Mouse (Mus musculus): ENCODE measurements around the gene Nfe2l3. TPM values are rescaled to one million over a fixed set of nuclear protein-coding genes. Genes with fewer than 3 reads are reported as not detected.

Gene Nfe2l3
- polyA plus RNA-seq, 1 experiment from 2014 or later: 10.8 TPM

DNA sequence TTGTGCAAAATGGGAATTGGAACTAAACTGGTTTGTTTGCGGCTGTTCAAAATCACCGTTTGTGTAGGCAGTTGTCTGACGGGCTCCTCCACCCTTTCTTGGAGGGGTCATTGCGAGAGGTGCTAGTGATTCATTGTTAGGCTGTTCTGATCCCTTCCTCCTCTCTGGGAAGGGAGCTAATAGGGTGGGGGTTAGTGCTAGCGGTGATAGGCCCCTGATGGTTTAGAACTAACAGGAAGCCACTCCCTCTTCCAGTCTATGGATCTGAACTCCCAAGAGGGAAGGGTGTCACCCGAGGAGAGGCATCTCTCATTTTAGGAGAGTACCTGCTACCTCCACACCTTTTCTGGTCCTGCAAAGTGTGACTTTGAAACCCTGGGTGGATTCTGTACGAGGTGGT, 1.8 kb downstream of the Nfe2l3 start:
- DNase-seq (ENCODE audit: low spot score): no peak
- ATAC-seq: no peak

DNA sequence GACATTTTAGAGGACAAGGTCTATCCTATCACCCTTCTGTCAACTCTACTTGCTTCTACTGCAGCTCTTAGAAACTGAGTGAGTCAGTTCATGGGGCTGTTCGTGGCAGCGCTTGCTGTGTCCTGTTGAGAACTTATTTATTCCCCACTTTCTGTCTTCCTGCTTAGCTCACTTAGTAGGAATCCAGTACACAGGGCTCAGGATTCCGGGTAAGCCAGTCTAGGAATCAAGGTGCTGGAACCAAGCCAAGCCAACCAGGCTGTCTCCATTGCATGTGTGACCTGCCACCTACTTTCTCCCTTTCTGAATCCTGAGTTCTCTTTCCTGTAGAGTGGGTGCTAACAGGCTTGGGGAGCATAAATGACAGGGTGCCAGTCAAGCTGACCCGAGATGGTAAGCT, 5.2 kb downstream of the Nfe2l3 start:
- Histone ChIP-seq H3K4me1 (ENCODE audit: control insufficient read depth, insufficient read depth, low read length) (no peaks in the 10 kb centered on the region), H3K4me2 (ENCODE audit: low read length) (no peak overlapping the region), H3K36me3 (ENCODE audit: control insufficient read depth, insufficient read depth, low read length) (no peaks in the 10 kb centered on the region), H3K9ac (ENCODE audit: low read length) (no peak overlapping the region), H3K4me3 (ENCODE audit: low read depth, low read length) (no peak overlapping the region), H3K27me3 (replicated peaks; ENCODE audit: control insufficient read depth, insufficient read depth, low read length) (peaks cover 18% of the 10 kb centered on the region; the same call in 1 of the 2 replicates), H3K27ac (ENCODE audit: low read depth, low read length) (no peak overlapping the region), H3K9me3 (replicated peaks; ENCODE audit: control insufficient read depth, low read length) (no peaks in the 10 kb centered on the region)
- DNase-seq (ENCODE audit: low spot score) (no peak), ATAC-seq (no peak)
- 71% methylated on average over 4 of the region's 4 CpGs for WGBS

More for the DNA sequence above, 1.8 kb downstream of the Nfe2l3 start:
- H3K9ac ChIP-seq (ENCODE audit: low read length): no peak overlapping the region
- 38% methylated on average over 7 of the region's 7 CpGs for WGBS
- peaks cover 20% of the 10 kb centered on the region; the same call in 1 of the 2 replicates for H3K27me3 ChIP-seq (replicated peaks; ENCODE audit: control insufficient read depth, insufficient read depth, low read length)
- no peak overlapping the region; the same call in 1 of the 2 replicates for H3K4me3 ChIP-seq (ENCODE audit: low read depth, low read length)
- no peaks in the 10 kb centered on the region for H3K9me3 ChIP-seq (replicated peaks; ENCODE audit: control insufficient read depth, low read length)
- H3K27ac ChIP-seq (ENCODE audit: low read depth, low read length): no peak overlapping the region
- no peaks in the 10 kb centered on the region for H3K36me3 ChIP-seq (ENCODE audit: control insufficient read depth, insufficient read depth, low read length)
- peak overlapping the region; percentile 93; the same call in 1 of the 2 replicates for H3K4me2 ChIP-seq (ENCODE audit: low read length)
- no peaks in the 10 kb centered on the region; the same call in 1 of the 2 replicates for H3K4me1 ChIP-seq (ENCODE audit: control insufficient read depth, insufficient read depth, low read length)

DNA sequence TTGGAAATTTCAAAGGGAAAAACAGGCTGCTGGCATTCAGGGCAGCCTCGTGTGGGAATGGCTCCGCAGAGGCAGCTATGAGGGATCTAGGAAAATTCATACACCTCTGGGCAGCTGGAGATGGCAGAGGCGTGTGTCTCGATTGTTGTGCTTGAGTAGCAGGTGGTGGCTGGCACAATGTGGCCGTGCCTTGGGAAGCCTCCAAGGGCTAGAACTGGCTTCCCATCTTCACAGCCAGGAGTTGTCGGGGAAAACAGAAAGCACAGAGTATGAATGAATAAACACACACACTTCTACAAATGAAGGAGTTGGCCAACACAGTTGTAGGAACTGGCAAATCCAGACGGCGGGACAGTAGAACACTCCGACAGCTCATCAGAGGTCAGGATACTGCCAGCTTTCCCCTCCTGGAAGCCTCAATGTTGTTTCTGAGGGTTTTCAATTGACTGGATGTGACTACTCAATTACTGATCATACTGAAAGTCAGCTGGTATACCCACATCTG, 6.4 kb downstream of the Nfe2l3 start:
- no peak for ATAC-seq
- 85% methylated on average over 9 of the region's 9 CpGs for WGBS

DNA sequence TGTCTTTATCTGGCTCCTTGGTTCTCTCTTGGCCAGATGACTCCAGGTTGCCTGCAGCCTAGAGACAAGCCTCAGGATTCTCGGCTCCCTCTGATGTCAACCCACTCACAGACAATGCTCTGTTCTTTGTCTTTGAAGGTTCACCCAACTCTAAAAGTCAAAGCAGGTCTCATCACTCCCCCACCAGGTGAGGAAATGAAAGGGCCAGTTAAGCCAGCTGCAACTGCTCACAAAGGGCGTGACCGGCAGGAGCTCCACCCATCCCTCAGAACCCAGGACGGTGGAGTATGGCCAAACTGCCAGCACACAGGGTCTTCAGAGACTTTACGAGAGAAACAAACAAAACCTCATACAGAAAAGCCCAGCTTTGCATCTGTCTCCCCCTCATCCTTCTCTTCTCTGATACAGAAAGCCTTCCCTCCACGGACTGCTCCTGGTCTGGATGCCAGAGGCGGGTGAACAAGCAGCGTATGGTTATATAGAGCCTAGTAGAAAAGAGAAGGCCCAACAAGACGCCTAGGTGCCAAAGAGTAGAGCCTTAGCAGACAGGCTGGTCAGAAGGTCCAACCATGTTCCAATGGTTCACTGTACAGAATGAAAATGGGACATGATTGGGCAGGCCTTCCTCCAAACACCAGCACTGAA, 9.8 kb downstream of the Nfe2l3 start:
- Histone ChIP-seq H3K9me3 (replicated peaks; ENCODE audit: control insufficient read depth, low read length) (no peaks in the 10 kb centered on the region), H3K4me3 (ENCODE audit: low read depth, low read length) (no peak overlapping the region), H3K27me3 (replicated peaks; ENCODE audit: control insufficient read depth, insufficient read depth, low read length) (no peaks in the 10 kb centered on the region), H3K4me2 (ENCODE audit: low read length) (no peak overlapping the region), H3K4me1 (ENCODE audit: control insufficient read depth, insufficient read depth, low read length) (no peaks in the 10 kb centered on the region), H3K27ac (ENCODE audit: low read depth, low read length) (no peak overlapping the region), H3K9ac (ENCODE audit: low read length) (no peak overlapping the region), H3K36me3 (ENCODE audit: control insufficient read depth, insufficient read depth, low read length) (no peaks in the 10 kb centered on the region)
- 66% methylated on average over 9 of the region's 9 CpGs for WGBS
- ATAC-seq: no peak
- no peak for DNase-seq (ENCODE audit: low spot score)

More for the DNA sequence above, 6.4 kb downstream of the Nfe2l3 start:
- DNase-seq (ENCODE audit: low spot score): no peak
- Histone ChIP-seq H3K4me3 (ENCODE audit: low read depth, low read length) (no peak overlapping the region), H3K9ac (ENCODE audit: low read length) (no peak overlapping the region), H3K4me1 (ENCODE audit: control insufficient read depth, insufficient read depth, low read length) (no peaks in the 10 kb centered on the region), H3K9me3 (replicated peaks; ENCODE audit: control insufficient read depth, low read length) (no peaks in the 10 kb centered on the region), H3K36me3 (ENCODE audit: control insufficient read depth, insufficient read depth, low read length) (no peaks in the 10 kb centered on the region), H3K27me3 (replicated peaks; ENCODE audit: control insufficient read depth, insufficient read depth, low read length) (0 out of 2 replicates have a peak, but pooled peaks cover 9% of the 10 kb centered on the region), H3K27ac (ENCODE audit: low read depth, low read length) (no peak overlapping the region), H3K4me2 (ENCODE audit: low read length) (no peak overlapping the region)

DNA sequence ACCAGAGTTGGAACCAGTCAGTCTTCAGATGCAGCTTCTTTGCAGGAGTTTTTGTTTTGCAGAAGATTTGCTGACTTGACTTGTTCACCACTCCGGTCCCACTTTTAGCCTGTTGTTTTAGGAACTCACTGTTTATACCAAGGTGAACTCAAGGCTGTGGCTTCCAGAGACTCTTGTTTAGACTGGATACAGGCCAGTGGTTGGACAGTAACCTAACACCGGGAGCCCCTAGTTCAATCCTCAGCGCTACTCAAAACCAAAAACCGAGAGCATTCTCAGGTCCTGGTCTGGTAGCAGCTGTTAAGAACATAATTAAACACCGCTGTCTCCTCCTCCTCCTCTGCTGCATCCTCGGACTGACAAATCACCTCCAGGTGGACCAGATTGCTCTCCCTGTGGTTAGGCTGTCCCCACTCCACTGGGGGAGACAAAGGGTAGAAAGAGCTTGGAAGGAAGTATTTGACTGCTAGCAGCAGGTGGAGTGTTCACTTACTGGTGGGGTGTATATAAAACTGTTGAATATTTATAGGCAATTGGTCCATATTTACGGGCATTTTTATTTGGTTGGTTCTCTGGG, 20.5 kb downstream of the Nfe2l3 start:
- Histone ChIP-seq H3K9ac (ENCODE audit: low read length) (no peak overlapping the region), H3K36me3 (ENCODE audit: control insufficient read depth, insufficient read depth, low read length) (peaks cover 13% of the 10 kb centered on the region), H3K4me2 (ENCODE audit: low read length) (no peak overlapping the region), H3K4me1 (ENCODE audit: control insufficient read depth, insufficient read depth, low read length) (no peaks in the 10 kb centered on the region), H3K27me3 (replicated peaks; ENCODE audit: control insufficient read depth, insufficient read depth, low read length) (no peaks in the 10 kb centered on the region), H3K9me3 (replicated peaks; ENCODE audit: control insufficient read depth, low read length) (no peaks in the 10 kb centered on the region), H3K27ac (ENCODE audit: low read depth, low read length) (no peak overlapping the region), H3K4me3 (ENCODE audit: low read depth, low read length) (no peak overlapping the region)
- no peak for ATAC-seq
- WGBS: 73% methylated on average over 7 of the region's 7 CpGs
- DNase-seq (ENCODE audit: low spot score): no peak

DNA sequence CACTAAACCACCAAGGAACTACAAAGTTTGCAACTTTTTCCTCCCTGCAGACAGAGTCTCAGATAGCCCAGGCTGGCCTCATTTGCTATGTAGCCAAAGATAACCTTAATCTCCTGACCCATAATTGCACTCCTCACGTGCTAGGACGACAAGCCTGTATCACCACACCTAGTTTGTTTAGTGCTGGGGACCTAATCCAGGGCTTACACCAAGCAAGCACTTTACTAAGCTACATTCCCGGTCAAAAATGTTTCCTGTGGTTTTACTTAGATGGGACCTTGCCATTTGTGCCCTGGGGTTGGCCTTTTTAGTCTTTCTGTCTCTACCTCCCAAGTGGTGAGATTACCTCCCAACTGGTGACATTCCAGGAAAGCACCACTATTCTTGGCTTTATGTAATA, 22.5 kb downstream of the Nfe2l3 start:
- no peaks in the 10 kb centered on the region for H3K27me3 ChIP-seq (replicated peaks; ENCODE audit: control insufficient read depth, insufficient read depth, low read length)
- 70% methylated on average over 3 of the region's 3 CpGs for WGBS
- no peak for DNase-seq (ENCODE audit: low spot score)
- no peak for ATAC-seq
- H3K27ac ChIP-seq (ENCODE audit: low read depth, low read length): no peak overlapping the region
- H3K4me1 ChIP-seq (ENCODE audit: control insufficient read depth, insufficient read depth, low read length): no peaks in the 10 kb centered on the region
- H3K36me3 ChIP-seq (ENCODE audit: control insufficient read depth, insufficient read depth, low read length): peaks cover 29% of the 10 kb centered on the region
- H3K4me2 ChIP-seq (ENCODE audit: low read length): no peak overlapping the region
- H3K9ac ChIP-seq (ENCODE audit: low read length): no peak overlapping the region
- H3K9me3 ChIP-seq (replicated peaks; ENCODE audit: control insufficient read depth, low read length): no peaks in the 10 kb centered on the region
- H3K4me3 ChIP-seq (ENCODE audit: low read depth, low read length): no peak overlapping the region

DNA sequence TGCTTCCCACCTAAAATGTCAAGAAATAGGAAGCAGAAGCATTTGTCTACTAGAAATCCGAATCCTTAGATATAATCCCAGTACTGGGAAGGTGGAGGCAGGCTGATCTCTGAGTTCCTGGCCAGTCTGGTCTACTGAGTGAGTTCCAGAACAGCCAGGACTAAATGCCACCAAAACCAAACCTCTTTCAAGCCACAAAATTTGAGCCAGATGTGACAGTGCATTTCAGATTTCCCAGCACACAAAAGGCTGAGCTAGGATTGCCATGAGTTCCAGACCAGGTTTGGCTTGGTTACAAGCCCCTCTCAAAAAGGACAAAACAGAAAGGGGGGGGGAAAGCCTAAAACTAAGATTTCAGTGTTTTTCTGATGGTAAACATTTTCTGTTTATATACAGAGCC, 23.7 kb downstream of the Nfe2l3 start:
- 84% methylated on average over 1 of the region's 1 CpGs for WGBS
- no peak overlapping the region for H3K9ac ChIP-seq (ENCODE audit: low read length)
- no peak for DNase-seq (ENCODE audit: low spot score)

DNA sequence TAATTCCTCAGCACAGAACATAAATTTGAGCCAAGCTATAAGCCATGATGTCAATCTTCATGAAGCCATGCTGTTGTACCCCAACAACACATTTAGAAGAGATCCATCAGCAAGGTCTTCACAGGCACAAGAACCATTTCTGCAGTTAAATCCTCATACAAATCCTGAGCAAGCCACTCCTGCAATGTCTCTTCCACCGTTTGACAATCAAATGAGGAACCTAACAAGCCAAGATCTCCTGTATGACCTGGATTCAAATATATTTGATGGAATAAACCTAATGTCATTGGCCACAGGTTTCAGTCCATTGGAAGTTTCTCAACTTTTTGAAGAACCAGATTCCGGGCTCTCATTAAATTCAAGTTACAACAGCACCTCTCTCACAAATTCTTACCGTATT, 24.8 kb downstream of the Nfe2l3 start:
- DNase-seq (ENCODE audit: low spot score): no peak
- 78% methylated on average over 3 of the region's 3 CpGs for WGBS
- Histone ChIP-seq H3K27ac (ENCODE audit: low read depth, low read length) (no peak overlapping the region), H3K36me3 (ENCODE audit: control insufficient read depth, insufficient read depth, low read length) (peaks cover 48% of the 10 kb centered on the region), H3K9ac (ENCODE audit: low read length) (no peak overlapping the region), H3K4me2 (ENCODE audit: low read length) (no peak overlapping the region), H3K4me1 (ENCODE audit: control insufficient read depth, insufficient read depth, low read length) (no peaks in the 10 kb centered on the region), H3K27me3 (replicated peaks; ENCODE audit: control insufficient read depth, insufficient read depth, low read length) (no peaks in the 10 kb centered on the region), H3K9me3 (replicated peaks; ENCODE audit: control insufficient read depth, low read length) (no peaks in the 10 kb centered on the region), H3K4me3 (ENCODE audit: low read depth, low read length) (no peak overlapping the region)
- ATAC-seq: no peak

More for the DNA sequence above, 23.7 kb downstream of the Nfe2l3 start:
- Histone ChIP-seq H3K27ac (ENCODE audit: low read depth, low read length) (no peak overlapping the region), H3K4me1 (ENCODE audit: control insufficient read depth, insufficient read depth, low read length) (no peaks in the 10 kb centered on the region), H3K36me3 (ENCODE audit: control insufficient read depth, insufficient read depth, low read length) (peaks cover 38% of the 10 kb centered on the region), H3K9me3 (replicated peaks; ENCODE audit: control insufficient read depth, low read length) (no peaks in the 10 kb centered on the region), H3K4me3 (ENCODE audit: low read depth, low read length) (no peak overlapping the region), H3K27me3 (replicated peaks; ENCODE audit: control insufficient read depth, insufficient read depth, low read length) (no peaks in the 10 kb centered on the region), H3K4me2 (ENCODE audit: low read length) (no peak overlapping the region)
- ATAC-seq: no peak

DNA sequence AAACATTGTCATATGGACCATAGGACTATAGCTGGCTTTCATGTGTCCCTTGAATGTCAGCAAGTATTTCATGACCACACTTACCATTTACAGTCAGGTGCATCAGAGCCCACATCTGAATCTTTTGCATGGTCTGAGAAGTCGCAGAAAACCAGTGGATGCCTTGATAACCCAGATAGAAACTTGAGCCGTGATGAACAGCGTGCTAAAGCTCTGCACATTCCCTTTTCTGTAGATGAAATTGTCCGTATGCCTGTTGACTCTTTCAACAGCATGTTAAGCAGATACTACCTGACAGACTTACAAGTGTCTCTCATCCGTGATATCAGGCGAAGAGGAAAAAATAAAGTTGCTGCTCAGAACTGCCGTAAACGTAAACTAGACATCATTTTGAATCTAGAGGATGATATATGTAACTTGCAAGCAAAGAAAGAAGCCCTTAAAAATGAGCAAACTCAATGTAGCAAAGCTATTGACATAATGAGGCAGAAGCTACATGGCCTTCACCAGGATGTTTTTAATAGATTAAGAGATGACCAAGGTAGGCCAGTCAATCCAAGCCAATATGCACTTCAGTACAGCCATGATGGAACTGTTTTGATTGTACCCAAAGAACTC, 25.4 kb downstream of the Nfe2l3 start:
- ATAC-seq (no peak), DNase-seq (ENCODE audit: low spot score) (no peak)
- H3K9ac ChIP-seq (ENCODE audit: low read length): no peak overlapping the region
- no peaks in the 10 kb centered on the region for H3K27me3 ChIP-seq (replicated peaks; ENCODE audit: control insufficient read depth, insufficient read depth, low read length)
- WGBS: 86% methylated on average over 8 of the region's 8 CpGs
- peaks cover 50% of the 10 kb centered on the region for H3K36me3 ChIP-seq (ENCODE audit: control insufficient read depth, insufficient read depth, low read length)
- no peak overlapping the region for H3K27ac ChIP-seq (ENCODE audit: low read depth, low read length)
- no peaks in the 10 kb centered on the region for H3K9me3 ChIP-seq (replicated peaks; ENCODE audit: control insufficient read depth, low read length)
- no peak overlapping the region for H3K4me2 ChIP-seq (ENCODE audit: low read length)
- no peak overlapping the region for H3K4me3 ChIP-seq (ENCODE audit: low read depth, low read length)
- H3K4me1 ChIP-seq (ENCODE audit: control insufficient read depth, insufficient read depth, low read length): no peaks in the 10 kb centered on the region
